In the genomic region with DNA sequence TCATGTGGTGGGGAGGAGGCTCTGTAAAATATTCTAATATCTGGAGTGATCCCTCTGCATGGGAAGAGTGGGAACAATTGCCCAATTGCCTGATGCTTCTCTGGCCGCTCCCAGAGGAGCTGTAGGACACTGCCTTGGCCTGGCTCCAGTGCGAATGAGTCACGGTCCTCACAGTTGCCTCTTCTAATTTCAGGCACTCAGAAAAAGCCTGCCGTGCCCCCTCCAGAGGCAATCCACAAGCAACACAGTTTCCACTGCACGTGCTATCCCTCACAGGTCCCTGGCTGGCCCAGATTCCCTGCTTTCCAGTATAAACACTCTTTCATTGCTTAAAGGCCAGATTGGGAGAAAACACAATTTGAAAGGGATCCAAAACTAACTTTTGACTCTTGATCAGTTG, we compare ENCODE assay signal across 9 mouse cellular contexts. TPM values are rescaled to one million over a fixed set of nuclear protein-coding genes. Genes with fewer than 3 reads are reported as not detected.
DNase-seq lines count a peak whose midpoint lies in the region; ATAC-seq and TF ChIP-seq lines count a peak whose summit lies in the region.
"Had no signal": no experiment of that assay in that cellular context is flagged by ENCODE, and none has a peak within 500 bp of the region (broad histone marks: within the 10 kb centered on the region; RNA-seq: fewer than 3 reads in every experiment).

No protein-coding gene starts in this region.

- 0 out of 2 replicates have a peak, but pooled peaks have one; percentile 35 for ATAC-seq in embryonic facial prominence, embryonic 12.5 days (ENCODE audit: insufficient number of reproducible peaks, insufficient read depth, low FRiP score, low TSS enrichment)
- ATAC-seq in hindbrain, embryonic 16.5 days, result 0 out of 2 replicates have a peak, but pooled peaks have one; percentile 49
- peak; percentile 69; the same call in 1 of the 2 replicates for ATAC-seq in stomach, postnatal 0 days (ENCODE audit: low FRiP score, low TSS enrichment)

- peak; percentile 63 for TF ChIP-seq CTCF in stomach, postnatal 0 days (IDR thresholded peaks at IDR 0.05; ENCODE audit: low read depth)

- WGBS in embryonic facial prominence, embryonic 12.5 days, result 50% methylated on average over 5 of the region's 5 CpGs
- WGBS in embryonic facial prominence, embryonic 10.5 days, result 53% methylated on average over 5 of the region's 5 CpGs
- 22% methylated on average over 5 of the region's 5 CpGs for WGBS in hindbrain, embryonic 16.5 days
- 29% methylated on average over 5 of the region's 5 CpGs for WGBS in stomach, postnatal 0 days

- DNase-seq in embryonic facial prominence, embryonic 10.5 days (ENCODE audit: low spot score), result no peak
- DNase-seq in adrenal gland, adult 8-10 months, result peak; percentile 92
- peak; percentile 69 to 78 for DNase-seq in frontal cortex, postnatal 14 days (ENCODE audit: low spot score in 2 of 2)
- DNase-seq in left cerebral cortex, postnatal 4 days, result peak; percentile 90
- DNase-seq in stomach, postnatal 0 days (ENCODE audit: low spot score), result peak; percentile 73
- DNase-seq in thymus, adult 18-20 months, result no peak

- intact Hi-C loops in left cerebral cortex, postnatal 4 days (cut with DNase I), result no loop called here

- no peak overlapping the region for H3K9ac ChIP-seq in embryonic facial prominence, embryonic 12.5 days
- H3K9ac ChIP-seq in hindbrain, embryonic 16.5 days (ENCODE audit: low read depth, low read length), result no peak overlapping the region
- H3K9ac ChIP-seq in stomach, postnatal 0 days (ENCODE audit: low read length), result no peak overlapping the region

- TF ChIP-seq EP300 in stomach, postnatal 0 days (optimal IDR thresholded peaks at IDR 0.05), result no peak

- H3K4me2 ChIP-seq in embryonic facial prominence, embryonic 12.5 days (replicated peaks), result no peak overlapping the region
- no peak overlapping the region for H3K4me2 ChIP-seq in hindbrain, embryonic 16.5 days (ENCODE audit: low read length)
- H3K4me2 ChIP-seq in stomach, postnatal 0 days (replicated peaks; ENCODE audit: low read depth), result no peak overlapping the region

- H3K27me3 ChIP-seq in embryonic facial prominence, embryonic 12.5 days, result 0 out of 2 replicates have a peak, but pooled peaks cover 2% of the 10 kb centered on the region
- H3K27me3 ChIP-seq in embryonic facial prominence, embryonic 10.5 days (replicated peaks; ENCODE audit: low read depth, poor library complexity, severe bottlenecking), result peaks cover 19% of the 10 kb centered on the region
- H3K27me3 ChIP-seq in hindbrain, embryonic 16.5 days (replicated peaks; ENCODE audit: control insufficient read depth, insufficient read depth, low read length), result no peaks in the 10 kb centered on the region
- no peaks in the 10 kb centered on the region for H3K27me3 ChIP-seq in stomach, postnatal 0 days (ENCODE audit: control insufficient read depth, insufficient read depth, low read length)

- H3K36me3 ChIP-seq in embryonic facial prominence, embryonic 12.5 days, result peaks cover 7% of the 10 kb centered on the region; the same call in 1 of the 2 replicates
- peaks cover 12% of the 10 kb centered on the region for H3K36me3 ChIP-seq in embryonic facial prominence, embryonic 10.5 days (replicated peaks)
- 0 out of 2 replicates have a peak, but pooled peaks cover under 1% of the 10 kb centered on the region for H3K36me3 ChIP-seq in hindbrain, embryonic 16.5 days (ENCODE audit: control insufficient read depth, insufficient read depth, low read length)
- H3K36me3 ChIP-seq in stomach, postnatal 0 days (ENCODE audit: control insufficient read depth, insufficient read depth, low read length), result no peaks in the 10 kb centered on the region; the same call in none of the 2 replicates

- no peak overlapping the region for H3K4me3 ChIP-seq in embryonic facial prominence, embryonic 12.5 days
- no peak overlapping the region for H3K4me3 ChIP-seq in embryonic facial prominence, embryonic 10.5 days
- no peak overlapping the region for H3K4me3 ChIP-seq in hindbrain, embryonic 16.5 days (ENCODE audit: low read length)
- no peak overlapping the region for H3K4me3 ChIP-seq in stomach, postnatal 0 days (ENCODE audit: low read depth, low read length)
- H3K4me3 ChIP-seq: erythroblast, embryonic 14.5 days had no signal

- H3K4me1 ChIP-seq in embryonic facial prominence, embryonic 12.5 days, result 0 out of 2 replicates have a peak, but pooled peaks cover 10% of the 10 kb centered on the region
- peaks cover 18% of the 10 kb centered on the region for H3K4me1 ChIP-seq in embryonic facial prominence, embryonic 10.5 days
- H3K4me1 ChIP-seq in hindbrain, embryonic 16.5 days (ENCODE audit: control insufficient read depth, insufficient read depth, low read depth, low read length), result peaks cover 9% of the 10 kb centered on the region
- H3K4me1 ChIP-seq in stomach, postnatal 0 days (replicated peaks; ENCODE audit: control insufficient read depth, insufficient read depth), result 0 out of 2 replicates have a peak, but pooled peaks cover 2% of the 10 kb centered on the region

- no peaks in the 10 kb centered on the region for H3K9me3 ChIP-seq in embryonic facial prominence, embryonic 12.5 days
- no peaks in the 10 kb centered on the region for H3K9me3 ChIP-seq in embryonic facial prominence, embryonic 10.5 days
- H3K9me3 ChIP-seq in hindbrain, embryonic 16.5 days (ENCODE audit: control insufficient read depth, low read length), result no peaks in the 10 kb centered on the region
- H3K9me3 ChIP-seq in stomach, postnatal 0 days (ENCODE audit: control insufficient read depth, low read length), result no peaks in the 10 kb centered on the region

- H3K27ac ChIP-seq in embryonic facial prominence, embryonic 12.5 days, result no peak overlapping the region
- no peak overlapping the region for H3K27ac ChIP-seq in embryonic facial prominence, embryonic 10.5 days (replicated peaks)
- H3K27ac ChIP-seq in hindbrain, embryonic 16.5 days (ENCODE audit: low read depth, low read length), result no peak overlapping the region
- no peak overlapping the region for H3K27ac ChIP-seq in stomach, postnatal 0 days (replicated peaks)

RNA-seq across cellular contexts. Expression of a gene that starts 13.2 kb away (rescaled TPM):
- 9.4 and 9.6 TPM in 2 replicates for polyA plus RNA-seq in embryonic facial prominence, embryonic 12.5 days (2016; fragmentation: Nextera tagmentation; extraction: Ambion mirVana)
- 7.4 and 7.5 TPM in 2 replicates for polyA plus RNA-seq in embryonic facial prominence, embryonic 10.5 days (2016; fragmentation: Nextera tagmentation; extraction: Ambion mirVana)
- total RNA-seq in adrenal gland, adult 8-10 months (2022), result 10 to 100 TPM in 1 of 4 experiments, 1 to 10 TPM in 3; 6.9 to 12.1 (median 8.7) TPM
- polyA plus RNA-seq in hindbrain, embryonic 16.5 days (2015; fragmentation: Nextera tagmentation; extraction: Ambion mirVana), result 5.3 and 7.8 TPM in 2 replicates
- 10 to 100 TPM; 68.2 to 70.5 TPM for total RNA-seq in left cerebral cortex, postnatal 4 days (2021)
- 2.6 and 3.3 TPM in 2 replicates for polyA plus RNA-seq in stomach, postnatal 0 days (2015; fragmentation: Nextera tagmentation; extraction: Ambion mirVana)

RNA-seq across cellular contexts. Expression of a gene that starts 24.0 kb away (rescaled TPM):
- 20.7 and 21.8 TPM in 2 replicates for polyA plus RNA-seq in embryonic facial prominence, embryonic 12.5 days (2016; fragmentation: Nextera tagmentation; extraction: Ambion mirVana)
- 20.8 and 23.9 TPM in 2 replicates for polyA plus RNA-seq in embryonic facial prominence, embryonic 10.5 days (2016; fragmentation: Nextera tagmentation; extraction: Ambion mirVana)
- total RNA-seq in adrenal gland, adult 8-10 months (2022), result 10 to 100 TPM; 18.1 to 24.5 (median 22.5) TPM
- polyA plus RNA-seq in hindbrain, embryonic 16.5 days (2015; fragmentation: Nextera tagmentation; extraction: Ambion mirVana), result 20.7 and 21.7 TPM in 2 replicates
- 10 to 100 TPM; 28.0 to 29.7 TPM for total RNA-seq in left cerebral cortex, postnatal 4 days (2021)
- polyA plus RNA-seq in stomach, postnatal 0 days (2015; fragmentation: Nextera tagmentation; extraction: Ambion mirVana), result 9.6 and 12.9 TPM in 2 replicates

Comparison
In these comparisons a context has a peak if more than half of its experiments do, and no peak if none do; other contexts are left out.
1. DNase-seq: peak in adrenal gland, adult 8-10 months (single experiment), frontal cortex, postnatal 14 days (2 of 2), left cerebral cortex, postnatal 4 days (single experiment) and stomach, postnatal 0 days (single experiment); none in embryonic facial prominence, embryonic 10.5 days (single experiment) and thymus, adult 18-20 months (0 of 2).
2. Peak in every context shown above with its lines, with median percentiles within 50 percentile points of each other: ATAC-seq.